Mouse (Mus musculus): ENCODE results near the gene Lypd4. TPM values are rescaled to one million over a fixed set of nuclear protein-coding genes. Genes with fewer than 3 reads are reported as not detected.

Lypd4 gene
- polyA plus RNA-seq (2012; rRNA removed) = not detected in 2 replicates

DNA sequence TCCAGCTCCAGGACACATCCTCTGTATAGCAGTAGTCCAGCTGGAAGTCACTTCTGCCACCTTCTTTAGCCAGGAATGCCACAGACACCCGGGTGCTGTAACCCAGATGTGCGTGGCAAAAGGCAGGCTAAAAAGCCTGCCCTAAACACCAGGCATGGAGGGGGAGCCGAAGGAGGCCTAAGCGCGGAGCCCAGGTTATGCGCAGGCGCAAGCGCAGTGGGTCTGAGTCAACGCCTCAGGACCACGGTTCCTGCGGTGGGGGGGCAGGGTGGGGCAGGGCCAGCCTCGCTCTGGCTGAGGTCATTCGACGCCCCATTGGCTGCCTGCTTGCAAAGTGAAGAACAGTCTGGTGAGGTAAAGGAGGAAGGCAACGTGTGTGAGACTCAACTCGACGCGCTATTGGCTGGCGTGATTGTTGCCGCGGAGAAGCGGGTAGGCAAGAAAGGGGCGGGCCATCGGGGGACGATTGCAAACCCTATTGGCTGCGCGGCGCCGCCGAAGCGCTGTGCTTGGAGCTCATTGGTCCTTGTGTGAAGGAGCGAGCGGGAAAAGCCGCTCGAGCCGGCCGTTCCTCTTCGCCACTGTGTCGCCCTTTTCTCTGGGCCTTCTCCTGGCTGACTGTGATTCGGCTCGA, at the start of gene Lypd4, which contains the start of gene Dmrtc2:
Gene Lypd4 (minus strand): TSS at position 410 of the 634 bp plus-strand sequence.
Gene Dmrtc2 (plus strand): TSS at position 526 of the 634 bp plus-strand sequence.

DNA sequence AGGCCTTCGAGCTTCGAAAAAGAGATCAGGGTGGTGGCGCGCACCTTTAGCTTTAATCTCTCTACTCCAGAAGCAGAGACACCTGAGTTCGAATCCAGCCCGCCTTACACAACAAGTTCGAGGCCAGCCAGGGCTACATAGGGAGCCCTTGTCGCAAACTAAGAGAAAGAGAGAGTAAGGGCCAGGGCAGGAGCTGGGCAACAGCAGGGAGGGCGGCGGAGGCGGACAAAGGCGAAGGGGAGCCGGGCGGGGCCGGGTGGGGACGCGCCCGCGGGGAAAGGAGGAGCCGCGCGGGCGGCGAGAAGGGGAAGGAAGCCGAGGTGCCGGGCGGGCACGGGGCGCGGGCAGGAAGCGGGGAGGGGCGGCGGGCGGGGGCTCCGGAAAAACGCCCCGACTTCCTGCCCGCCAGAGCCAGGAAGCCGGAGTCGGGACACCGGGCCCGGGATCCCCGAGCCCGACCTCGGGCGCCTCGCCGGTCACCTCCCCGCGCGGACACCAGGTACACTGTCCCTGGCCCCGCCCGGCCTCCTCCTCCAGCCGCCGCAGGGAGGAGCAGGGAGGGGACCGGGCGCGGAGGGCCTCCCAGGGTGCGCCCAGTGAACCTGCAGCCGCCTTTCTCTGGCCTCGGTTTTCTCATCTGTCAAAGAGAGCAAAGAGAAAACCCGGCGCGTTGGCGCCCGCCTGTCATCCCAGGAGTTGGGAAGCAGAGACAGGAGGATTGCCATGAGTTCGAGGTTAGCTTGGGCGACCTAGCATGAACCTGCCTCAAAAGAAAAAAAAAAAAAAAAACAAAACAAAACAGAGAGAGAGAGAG, 33.1 kb upstream of the Lypd4 start, which contains the start of gene Arhgef1:
Gene Arhgef1 (plus strand): TSS at position 283 of the 814 bp plus-strand sequence.

DNA sequence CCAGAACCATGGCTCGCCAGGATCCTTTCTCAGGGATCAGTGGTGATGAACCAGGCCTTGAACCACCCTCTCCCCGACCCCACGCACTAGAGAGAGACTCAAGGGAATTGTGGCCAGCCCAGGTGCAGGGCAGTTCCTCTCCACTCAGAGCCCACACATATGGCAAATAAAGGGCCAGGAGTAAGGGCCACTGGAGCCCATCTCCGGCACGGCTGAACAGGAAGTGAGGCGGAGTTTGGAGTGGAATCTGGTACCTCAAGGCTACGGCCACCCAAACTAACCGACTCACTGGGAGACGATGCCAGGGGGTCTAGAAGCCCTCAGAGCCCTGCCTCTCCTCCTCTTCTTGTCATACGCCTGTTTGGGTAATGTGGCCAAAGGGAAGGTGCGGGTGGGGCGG, 27.5 kb upstream of the Lypd4 start, which contains the start of gene Cd79a:
Gene Cd79a (plus strand): TSS at position 158 of the 400 bp plus-strand sequence.

DNA sequence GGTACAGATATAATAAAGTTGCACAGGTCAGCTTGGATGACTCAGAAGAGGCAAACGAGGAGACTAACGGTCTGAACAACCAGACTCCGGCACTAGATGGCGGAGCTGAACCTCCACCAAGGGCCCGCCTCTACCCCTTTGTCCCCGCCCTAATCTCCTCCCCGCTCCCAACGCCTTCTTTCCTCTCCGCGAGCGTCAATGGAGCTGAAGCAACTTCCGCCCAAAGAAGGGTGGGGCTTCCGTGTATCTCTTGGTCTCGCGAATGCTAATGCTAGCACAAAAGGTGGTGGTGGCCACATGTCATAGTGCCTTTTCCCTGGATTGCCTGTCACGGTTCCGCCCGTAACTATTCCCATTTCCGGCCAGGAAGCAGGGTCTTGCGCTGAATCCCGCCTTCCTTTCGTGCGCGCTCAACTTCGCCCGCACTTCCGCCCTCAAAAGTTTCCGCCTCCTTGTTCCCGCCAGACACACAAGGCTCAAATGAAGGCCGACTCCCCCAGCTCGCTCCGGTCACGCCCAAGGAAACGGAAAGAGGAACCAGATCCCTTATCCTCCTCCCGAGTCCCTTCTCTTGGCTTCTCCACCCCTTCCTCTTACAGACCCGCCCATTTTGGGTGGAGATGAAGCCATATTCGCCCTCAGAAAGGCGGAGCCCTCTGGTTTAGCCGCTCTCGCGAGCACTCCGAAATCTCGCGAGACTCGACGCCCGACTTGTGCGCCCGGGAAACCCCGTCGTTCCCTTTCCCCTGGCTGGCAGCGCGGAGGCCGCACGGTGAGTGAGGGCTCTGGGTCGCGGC, 14.4 kb upstream of the Lypd4 start, which contains the start of gene Rps19:
Gene Rps19 (plus strand): TSS at position 476 of the 797 bp plus-strand sequence.

DNA sequence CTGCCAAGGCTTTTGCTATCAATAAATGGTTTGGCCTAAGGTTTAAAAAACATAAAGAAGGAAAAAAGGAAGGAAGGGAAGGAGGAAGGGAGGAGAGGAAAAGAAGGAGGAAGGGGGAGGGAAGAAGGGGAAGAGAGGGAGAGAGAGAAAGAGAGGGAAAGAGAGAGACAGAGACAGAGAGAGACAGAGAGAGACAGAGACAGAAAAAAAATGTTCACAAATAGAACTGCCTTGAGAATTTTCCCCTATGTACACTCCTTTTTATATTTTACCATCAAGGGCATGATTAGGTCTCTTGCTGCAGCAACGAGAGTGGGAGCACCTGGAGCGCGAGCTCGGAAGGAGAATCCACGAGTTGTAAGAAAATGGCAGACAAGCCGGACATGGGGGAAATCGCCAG, 7.8 kb downstream of the Lypd4 start, which contains the start of gene Gm9844:
Gene Gm9844 (plus strand): TSS at position 301 of the 400 bp plus-strand sequence.

Other genes with a start within 250 kb of the Lypd4 start
- gene Lypd3, start 233.4 kb downstream of the Lypd4 start, polyA plus RNA-seq (2012; rRNA removed) = 168 and 173 TPM in 2 replicates
- not detected in 2 replicates for gene Tex101, start 193.3 kb downstream of the Lypd4 start, polyA plus RNA-seq (2012; rRNA removed)
- not detected in 2 replicates for gene BC049730, start 160.7 kb downstream of the Lypd4 start, polyA plus RNA-seq (2012; rRNA removed)
- gene Gm4763, start 143.0 kb downstream of the Lypd4 start, polyA plus RNA-seq (2012; rRNA removed) = not detected in 2 replicates
- 2.9 and 3.4 TPM in 2 replicates for gene Cd177, start 109.6 kb downstream of the Lypd4 start, polyA plus RNA-seq (2012; rRNA removed)
- 3.0 and 3.4 TPM in 2 replicates for gene Ceacam10, start 92.7 kb downstream of the Lypd4 start, polyA plus RNA-seq (2012; rRNA removed)
- 0.25 and 0.78 TPM in 2 replicates for gene Gm9844, start 7.7 kb downstream of the Lypd4 start, polyA plus RNA-seq (2012; rRNA removed)
- gene Dmrtc2, start 116 bp upstream of the Lypd4 start, polyA plus RNA-seq (2012; rRNA removed) = not detected in 2 replicates
- gene Rps19, start 14.4 kb upstream of the Lypd4 start, polyA plus RNA-seq (2012; rRNA removed) = 211 and 227 TPM in 2 replicates
- gene Cd79a, start 27.4 kb upstream of the Lypd4 start, polyA plus RNA-seq (2012; rRNA removed) = 0.43 and 0.72 TPM in 2 replicates
- 90.9 and 91.2 TPM in 2 replicates for gene Arhgef1, start 33.0 kb upstream of the Lypd4 start, polyA plus RNA-seq (2012; rRNA removed)
- not detected in 2 replicates for gene Gm4881, start 74.6 kb upstream of the Lypd4 start, polyA plus RNA-seq (2012; rRNA removed)
- 348 and 466 TPM in 2 replicates for gene Rabac1, start 102.8 kb upstream of the Lypd4 start, polyA plus RNA-seq (2012; rRNA removed)
- 0.75 and 1.8 TPM in 2 replicates for gene Atp1a3, start 136.0 kb upstream of the Lypd4 start, polyA plus RNA-seq (2012; rRNA removed)
- 20.0 and 23.3 TPM in 2 replicates for gene Grik5, start 202.4 kb upstream of the Lypd4 start, polyA plus RNA-seq (2012; rRNA removed)
- gene Zfp574, start 202.6 kb upstream of the Lypd4 start, polyA plus RNA-seq (2012; rRNA removed) = 22.3 and 26.9 TPM in 2 replicates

Data from stomach, adult 2 months (tissue).